Comparison of ENCODE assay signal across 9 mouse cellular contexts in genomic region chr10:13375820-13376219, GRCm38 (mm10).
DNase-seq lines count a peak whose midpoint lies in the region; ATAC-seq lines count a peak whose summit lies in the region.
"Had no signal": no experiment of that assay in that cellular context is flagged by ENCODE, and none has a peak within 500 bp of the region (broad histone marks: within the 10 kb centered on the region; RNA-seq: fewer than 3 reads in every experiment).

No protein-coding gene starts in this region.

- no peak overlapping the region for H3K27ac ChIP-seq in limb, embryonic 11.5 days (replicated peaks; ENCODE audit: low read depth, low read length)
- no peak overlapping the region for H3K27ac ChIP-seq in limb, embryonic 10.5 days
- H3K27ac ChIP-seq: liver, embryonic 14.5 days had no signal

- 0 out of 2 replicates have a peak, but pooled peaks cover 2% of the 10 kb centered on the region for H3K4me1 ChIP-seq in limb, embryonic 11.5 days (ENCODE audit: control insufficient read depth, insufficient read depth, low read length)
- H3K4me1 ChIP-seq in limb, embryonic 10.5 days: peaks cover 13% of the 10 kb centered on the region

- no peaks in the 10 kb centered on the region for H3K27me3 ChIP-seq in limb, embryonic 11.5 days (ENCODE audit: control insufficient read depth, insufficient read depth, low read length)
- H3K27me3 ChIP-seq in limb, embryonic 10.5 days (ENCODE audit: low read depth, poor library complexity, severe bottlenecking): no peaks in the 10 kb centered on the region

- no peaks in the 10 kb centered on the region for H3K9me3 ChIP-seq in limb, embryonic 11.5 days (ENCODE audit: control insufficient read depth, low read length)
- no peaks in the 10 kb centered on the region for H3K9me3 ChIP-seq in limb, embryonic 10.5 days (replicated peaks)

- no peak for ATAC-seq in limb, embryonic 11.5 days (ENCODE audit: insufficient number of reproducible peaks, low FRiP score, low TSS enrichment, low read depth)

- peak; percentile 42 for DNase-seq in limb, embryonic 11.5 days (ENCODE audit: low spot score)
- DNase-seq in limb, embryonic 10.5 days (ENCODE audit: low spot score): no peak
- DNase-seq in forelimb bud, embryonic 11.5 days (ENCODE audit: low read depth, low spot score): peak; percentile 43
- DNase-seq in kidney, postnatal 36 days: peak; percentile 38 to 59
- peak; percentile 14 for DNase-seq in skeletal muscle tissue, adult 2 months (ENCODE audit: low read depth, low spot score)
- DNase-seq in layer of hippocampus, postnatal 10 days (ENCODE audit: low spot score in 2 of 2): no peak
- no peak for DNase-seq in B cell, adult 2 months
- DNase-seq in frontal cortex, postnatal 14 days (ENCODE audit: low spot score in 2 of 2): no peak

- no peak overlapping the region for H3K4me2 ChIP-seq in limb, embryonic 11.5 days (ENCODE audit: low read depth, severe bottlenecking)

- H3K9ac ChIP-seq in limb, embryonic 11.5 days (ENCODE audit: low read length): no peak overlapping the region
- H3K9ac ChIP-seq: liver, embryonic 14.5 days had no signal

- H3K36me3 ChIP-seq in limb, embryonic 11.5 days (ENCODE audit: control insufficient read depth, insufficient read depth, low read length): no peaks in the 10 kb centered on the region
- H3K36me3 ChIP-seq in limb, embryonic 10.5 days: no peaks in the 10 kb centered on the region

- WGBS in limb, embryonic 11.5 days: 44% methylated on average over 3 of the region's 3 CpGs
- 68% methylated on average over 3 of the region's 3 CpGs for WGBS in limb, embryonic 10.5 days

- no peak overlapping the region for H3K4me3 ChIP-seq in limb, embryonic 11.5 days (ENCODE audit: low read depth, low read length)
- no peak overlapping the region for H3K4me3 ChIP-seq in limb, embryonic 10.5 days

Comparison
In these comparisons a context has a peak if more than half of its experiments do, and no peak if none do; other contexts are left out.
1. DNase-seq: peak in limb, embryonic 11.5 days (single experiment), forelimb bud, embryonic 11.5 days (single experiment), kidney, postnatal 36 days (2 of 2) and skeletal muscle tissue, adult 2 months (single experiment); none in limb, embryonic 10.5 days (single experiment), layer of hippocampus, postnatal 10 days (0 of 2), B cell, adult 2 months (0 of 2) and frontal cortex, postnatal 14 days (0 of 2).